Mouse (Mus musculus): Measurements from ENCODE around the gene Peak1.

The Peak1 gene

DNA sequence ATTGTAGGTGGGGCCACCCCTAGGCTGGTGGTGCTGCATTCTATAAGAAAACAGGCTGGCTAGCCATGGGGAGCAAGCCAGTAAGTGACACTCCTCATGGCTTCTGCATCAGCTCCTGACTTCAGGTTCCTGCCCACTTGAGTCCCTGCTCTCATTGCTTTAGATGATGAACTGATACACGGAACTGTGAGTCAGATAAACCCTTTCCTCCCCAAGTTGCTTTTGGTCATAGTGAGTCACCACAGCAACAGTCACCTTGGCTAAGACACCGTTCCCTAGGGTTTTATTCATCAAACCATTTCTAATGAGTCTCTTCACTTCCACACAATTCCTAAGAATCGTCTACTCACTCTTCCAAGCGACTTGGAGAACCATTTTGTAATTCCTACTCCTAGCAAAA lies 220.9 kb downstream of the Peak1 start:
- no peak for DNase-seq (ENCODE audit: low spot score)

DNA sequence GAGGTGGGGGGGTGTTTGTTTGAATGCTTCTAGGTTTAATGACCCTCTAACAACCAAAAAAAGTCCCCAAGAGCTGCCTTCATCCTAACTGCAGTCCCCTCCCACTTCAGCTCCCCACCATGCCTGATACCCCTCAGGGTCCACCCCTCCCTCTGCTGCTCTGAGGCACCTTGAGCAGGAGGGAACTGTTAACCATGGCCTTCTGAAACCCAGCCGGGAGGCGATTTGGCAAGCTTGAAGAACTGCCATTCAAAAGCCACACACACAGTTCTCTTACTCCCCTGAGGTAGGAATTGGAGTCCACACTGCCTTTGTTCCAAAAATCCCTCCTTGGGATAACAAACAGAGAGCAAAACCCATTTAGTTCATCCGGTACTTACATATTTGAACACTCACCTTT lies 222.7 kb downstream of the Peak1 start:
- DNase-seq (ENCODE audit: low spot score), result no peak

DNA sequence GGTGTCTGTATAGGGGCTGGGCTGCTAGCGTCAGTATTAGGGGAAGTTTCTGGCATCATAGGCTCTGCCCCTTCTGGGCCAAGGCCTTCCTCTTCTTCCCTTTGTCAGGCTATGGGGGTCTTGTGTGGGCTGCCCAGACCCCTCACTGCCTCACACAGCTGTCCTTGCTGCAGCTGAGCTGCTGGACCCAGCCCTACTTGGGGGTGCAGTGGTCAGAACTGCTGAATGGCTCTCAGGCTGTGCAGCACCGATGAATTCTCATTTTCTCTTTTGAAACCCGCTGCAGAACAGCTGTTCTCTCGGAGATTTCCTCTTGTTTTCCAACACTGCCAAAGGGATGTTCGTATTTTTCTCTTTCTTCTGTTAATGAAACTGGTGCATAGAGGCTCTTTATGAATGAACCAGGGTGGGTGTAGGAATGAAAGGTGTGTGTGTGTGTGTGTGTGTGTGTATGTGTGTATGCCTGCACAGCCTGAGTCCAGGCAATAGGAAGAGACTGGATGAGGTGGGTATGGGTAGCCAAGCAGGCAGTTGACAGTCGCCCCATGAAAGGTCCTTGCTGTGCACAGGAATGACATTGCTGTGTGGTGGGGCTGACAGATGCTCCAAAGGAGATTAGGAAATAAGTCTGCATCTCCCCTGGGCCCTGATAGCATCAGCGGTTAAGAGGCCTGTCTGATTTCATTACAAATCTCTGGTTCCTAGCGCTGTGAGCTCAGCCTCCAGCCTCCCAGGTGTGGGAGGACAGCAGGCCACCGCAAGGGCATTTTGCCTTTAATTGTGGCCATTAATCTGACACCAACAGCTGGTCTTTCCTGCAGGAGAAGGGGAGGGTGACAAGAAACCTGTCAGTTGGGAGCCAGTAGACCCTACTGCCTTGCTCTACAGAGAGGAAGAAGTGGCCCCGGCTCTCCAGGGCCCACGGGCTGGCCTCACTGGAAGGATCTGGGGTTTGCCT lies 226.1 kb downstream of the Peak1 start:
- no peak for DNase-seq (ENCODE audit: low spot score)

DNA sequence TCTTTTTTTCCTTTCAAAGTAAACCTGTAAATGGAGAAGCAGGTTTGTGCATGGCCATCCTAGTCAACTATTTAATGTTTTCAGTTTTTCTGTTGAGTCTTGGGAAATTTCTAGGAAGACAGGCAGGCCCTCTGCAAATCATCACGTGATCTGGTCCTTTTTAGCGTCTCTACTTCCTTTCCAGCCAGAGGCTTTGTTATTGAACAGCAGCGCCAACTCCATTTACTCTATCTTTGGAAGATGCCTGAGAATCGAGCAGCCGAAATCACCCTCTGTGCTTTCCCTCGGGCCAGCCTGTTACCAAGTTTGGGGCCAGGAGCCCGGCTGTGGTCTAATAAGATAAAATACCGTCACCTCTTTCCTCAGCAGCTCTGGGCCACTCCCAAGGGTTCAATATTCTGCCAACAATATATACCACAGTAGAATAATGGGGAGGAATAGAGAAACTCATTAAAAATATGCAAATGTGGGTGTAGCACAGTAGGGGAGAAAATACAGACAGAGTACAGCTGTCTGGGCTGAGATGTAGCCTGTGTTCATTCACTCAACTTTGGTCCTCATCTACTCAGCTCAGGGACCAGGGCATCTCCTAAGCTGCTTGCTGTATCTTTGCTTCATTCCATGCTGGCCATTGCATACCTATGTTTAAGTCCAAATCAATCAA lies 237.6 kb downstream of the Peak1 start:
- no peak for DNase-seq (ENCODE audit: low spot score)

DNA sequence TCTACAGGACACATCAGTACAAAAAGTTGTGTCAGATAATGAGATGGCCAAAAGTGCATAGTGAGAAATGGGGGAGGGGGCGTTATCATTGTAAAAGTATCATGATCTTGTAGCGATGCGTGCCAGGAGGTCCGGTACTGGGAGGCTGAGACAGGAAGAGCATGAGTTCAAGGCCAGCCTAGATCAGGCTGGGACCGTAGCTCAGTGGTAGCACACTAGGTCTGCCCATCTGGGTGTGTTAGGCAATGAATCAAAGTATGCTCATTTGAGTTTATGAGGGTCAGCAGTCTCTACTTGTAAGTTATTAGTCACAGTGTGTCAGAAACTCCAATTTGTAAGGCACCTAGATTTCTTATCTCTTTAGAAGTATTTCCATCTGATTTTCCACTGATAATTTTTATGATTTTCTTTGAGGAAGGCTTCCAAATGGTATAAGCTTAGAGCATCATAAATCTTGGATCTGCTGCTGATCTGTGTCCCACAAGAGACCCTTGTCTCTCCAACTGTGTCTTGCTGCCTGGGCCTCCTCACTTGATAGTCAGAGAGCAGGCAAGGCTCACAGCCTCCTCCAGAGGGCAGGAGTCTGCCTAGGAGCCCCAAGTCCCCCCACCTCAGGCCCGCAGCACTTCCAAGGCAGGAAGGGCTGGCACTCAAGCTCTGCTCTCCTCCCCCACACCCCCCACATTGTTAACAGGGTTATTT lies 238.3 kb downstream of the Peak1 start:
- no peak for DNase-seq (ENCODE audit: low spot score)

DNA sequence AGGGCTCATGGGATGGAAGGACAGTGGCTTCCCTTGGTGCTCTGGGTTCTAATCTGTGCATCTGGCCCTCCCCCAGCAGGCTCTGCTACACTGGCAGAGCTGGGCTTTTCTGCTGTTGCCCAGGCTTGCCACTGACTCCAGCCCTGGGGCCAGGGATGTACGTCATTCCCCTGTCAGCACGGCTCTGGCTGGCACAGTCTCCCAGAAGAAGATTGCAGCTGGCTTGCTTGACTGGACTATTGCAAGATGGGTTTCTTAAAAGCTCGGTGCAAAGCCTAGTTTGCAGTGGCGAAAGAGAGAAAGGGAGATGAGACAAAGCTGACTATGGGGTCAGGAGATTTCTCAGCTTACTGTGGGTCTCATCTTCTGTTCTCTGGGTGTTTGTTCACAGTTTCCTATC lies 240.5 kb downstream of the Peak1 start:
- DNase-seq (ENCODE audit: low spot score), result no peak

DNA sequence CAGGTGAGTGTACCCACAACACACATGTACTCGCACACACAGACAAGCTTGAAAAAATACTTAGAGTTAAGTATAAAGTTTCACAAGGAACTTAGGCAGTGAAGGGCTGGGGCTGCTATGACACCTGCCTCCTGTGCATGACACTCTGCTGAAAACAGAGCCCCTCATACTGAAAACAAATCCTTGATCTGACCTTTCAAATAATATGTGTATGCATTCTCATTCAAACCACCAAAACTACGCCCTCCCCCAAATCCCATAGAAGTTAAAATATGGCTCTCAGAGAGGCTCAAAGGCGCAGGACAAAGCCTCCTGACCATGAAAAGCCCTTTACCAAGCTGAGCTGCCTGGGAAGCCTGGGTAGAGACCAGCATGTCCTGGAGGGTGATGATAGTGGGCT lies 242.6 kb downstream of the Peak1 start:
- DNase-seq (ENCODE audit: low spot score), result no peak

DNA sequence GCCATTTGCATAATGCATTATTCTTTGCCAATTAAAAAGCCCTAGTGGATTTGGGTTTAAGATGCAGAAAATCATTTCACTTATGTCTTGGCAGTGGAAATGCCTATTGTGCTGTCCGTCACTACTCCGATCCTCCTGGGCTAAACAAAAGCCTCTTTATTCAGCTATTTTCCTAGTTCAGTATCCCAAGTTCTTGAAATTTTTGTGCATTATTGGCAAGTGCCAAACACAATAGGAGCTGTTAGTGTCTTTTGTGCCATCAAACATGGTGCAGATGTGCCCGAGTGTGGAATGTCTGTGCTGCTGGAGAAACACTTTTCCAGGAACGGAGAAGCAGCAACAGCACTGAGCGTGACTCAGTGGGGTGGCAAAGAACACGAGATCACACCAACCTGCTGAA lies 250.2 kb downstream of the Peak1 start:
- no peak for DNase-seq (ENCODE audit: low spot score)

DNA sequence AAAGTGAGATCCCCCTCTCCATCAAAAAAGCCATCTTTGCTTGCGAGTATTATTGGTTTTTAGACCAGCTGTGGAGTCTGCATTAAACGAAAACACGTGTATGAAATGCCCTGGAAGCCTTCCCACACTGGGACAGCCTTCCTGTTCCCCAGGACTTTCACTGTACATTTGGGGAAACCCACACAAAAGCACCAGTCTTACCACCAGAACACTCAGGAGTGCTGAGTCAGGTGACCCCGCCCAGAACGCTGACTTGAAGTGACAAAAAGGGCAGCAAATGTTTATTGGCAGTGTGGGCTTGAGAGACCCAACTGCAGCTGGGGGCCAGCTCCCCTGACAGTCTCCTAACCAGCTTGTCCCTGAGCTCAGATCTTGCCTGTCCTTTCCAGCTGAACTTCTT lies 251.7 kb downstream of the Peak1 start:
- no peak for DNase-seq (ENCODE audit: low spot score)

DNA sequence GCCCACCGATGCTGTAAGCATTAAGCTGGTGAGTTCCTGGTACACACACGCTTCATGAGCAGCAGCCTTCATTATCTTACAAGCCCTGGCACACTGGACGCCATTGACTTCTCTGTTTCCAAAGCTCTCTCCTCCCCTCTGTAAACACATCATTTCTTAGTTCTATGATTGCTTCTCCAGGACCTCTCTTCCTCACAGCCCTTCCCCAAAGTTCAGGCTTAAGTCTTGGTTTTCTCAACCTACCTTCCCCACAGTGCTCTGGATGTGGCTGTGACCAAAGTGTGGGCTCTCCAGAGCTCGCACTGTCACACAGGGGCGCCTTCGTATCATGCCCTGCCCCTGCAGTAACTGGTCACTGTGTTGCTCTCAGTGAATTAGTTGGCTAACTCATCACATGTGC lies 252.5 kb downstream of the Peak1 start, which contains the start of gene Tspan3:
Gene Tspan3 (minus strand): TSS at position 101 of the 400 bp plus-strand sequence.
- DNase-seq (ENCODE audit: low spot score), result no peak

DNA sequence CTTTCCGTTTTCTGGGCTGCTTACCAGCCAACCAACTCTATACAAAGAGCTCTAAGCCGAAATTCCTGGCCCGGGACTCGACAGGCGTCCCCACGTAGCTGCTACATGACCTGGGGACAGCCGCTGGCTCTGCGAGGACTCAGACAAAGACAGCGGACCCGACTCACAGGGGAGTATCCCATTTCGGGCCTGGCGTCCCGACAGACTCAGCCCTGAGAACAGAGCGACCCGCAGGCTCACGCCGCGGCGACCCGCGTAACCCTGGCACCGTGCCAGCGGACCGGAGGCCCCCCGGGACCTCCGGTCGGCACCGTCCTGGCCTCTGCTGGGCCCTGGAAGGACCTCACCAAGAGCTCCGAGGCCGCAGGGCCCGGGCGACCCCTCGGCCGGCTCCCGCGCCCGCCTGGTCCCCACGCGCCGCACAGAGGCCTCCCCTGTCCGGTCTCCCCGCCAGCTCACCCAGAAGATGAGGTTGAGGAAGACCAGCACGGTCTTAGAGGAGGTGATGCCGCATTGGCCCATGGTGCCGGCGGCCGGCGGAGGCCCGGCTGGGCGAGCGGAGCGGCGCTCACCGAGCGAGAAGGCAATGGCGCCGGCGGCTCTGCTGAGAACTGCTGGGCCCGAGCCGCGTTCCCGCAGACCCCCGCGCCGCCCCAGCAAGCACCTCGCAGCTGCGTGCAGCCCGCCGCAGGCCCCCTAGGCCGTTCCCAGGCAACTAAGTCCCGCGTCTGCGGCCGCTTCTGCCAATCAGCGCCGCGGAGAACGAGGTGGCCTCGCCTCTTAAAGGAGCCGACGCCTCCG lies 257.3 kb downstream of the Peak1 start:
- peak; percentile 83 for DNase-seq (ENCODE audit: low spot score)

DNA sequence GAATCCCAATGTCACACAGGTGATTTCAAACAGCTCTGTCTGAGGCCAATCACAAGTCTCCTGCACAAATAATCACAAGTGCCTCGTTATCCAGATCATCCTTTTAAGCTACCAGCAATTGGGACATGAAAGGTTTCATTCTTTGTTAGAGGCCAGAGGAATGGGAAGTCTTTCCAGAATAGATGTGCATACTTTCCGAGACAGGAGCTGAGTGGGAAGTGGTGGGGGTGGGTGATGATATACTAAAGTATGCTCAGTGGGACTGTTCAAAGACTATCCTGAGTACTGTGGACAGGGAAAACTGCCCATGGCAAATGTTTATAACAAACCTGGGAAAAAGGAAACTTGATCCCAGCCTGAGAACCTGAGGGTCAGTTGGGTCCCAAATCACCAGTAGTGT lies 258.4 kb downstream of the Peak1 start:
- DNase-seq (ENCODE audit: low spot score), result no peak

DNA sequence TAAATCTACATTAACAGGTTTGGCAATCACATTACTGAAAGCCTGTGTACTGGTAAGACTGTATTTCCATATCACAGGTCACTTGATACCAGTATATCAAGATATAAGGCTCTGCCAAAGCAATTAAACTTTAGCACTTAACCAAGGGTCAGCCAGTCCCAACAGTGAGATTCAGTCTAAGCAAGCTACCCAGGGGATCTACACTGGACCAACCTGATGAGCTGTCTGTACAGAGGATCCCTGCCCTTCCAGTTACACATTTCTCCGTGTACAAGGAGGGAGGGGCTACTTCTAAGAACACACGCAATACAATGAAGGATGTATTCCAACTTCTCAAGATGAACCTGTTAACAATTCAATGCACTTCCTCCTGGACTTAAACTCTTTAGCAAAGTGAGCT lies 259.8 kb downstream of the Peak1 start:
- no peak for DNase-seq (ENCODE audit: low spot score)

DNA sequence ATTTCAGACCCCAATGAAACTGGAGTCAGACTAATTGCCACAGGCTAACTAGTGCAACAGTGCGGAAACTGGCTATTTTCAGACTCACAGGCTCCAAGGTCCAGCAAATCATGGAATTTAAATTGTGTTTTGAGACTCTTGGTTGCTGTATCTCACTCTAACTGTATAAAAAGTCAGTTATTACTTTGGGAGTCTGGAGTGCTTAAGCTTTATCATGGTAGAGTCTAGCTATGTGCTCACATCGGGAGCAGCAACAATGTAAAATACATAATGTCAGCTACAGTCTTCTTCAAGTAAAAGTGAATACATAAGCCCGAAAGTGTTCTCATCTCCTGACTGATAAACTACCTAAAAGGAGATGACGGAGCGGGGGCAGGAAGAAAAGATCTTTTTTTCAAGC lies 263.3 kb downstream of the Peak1 start:
- DNase-seq (ENCODE audit: low spot score), result no peak

DNA sequence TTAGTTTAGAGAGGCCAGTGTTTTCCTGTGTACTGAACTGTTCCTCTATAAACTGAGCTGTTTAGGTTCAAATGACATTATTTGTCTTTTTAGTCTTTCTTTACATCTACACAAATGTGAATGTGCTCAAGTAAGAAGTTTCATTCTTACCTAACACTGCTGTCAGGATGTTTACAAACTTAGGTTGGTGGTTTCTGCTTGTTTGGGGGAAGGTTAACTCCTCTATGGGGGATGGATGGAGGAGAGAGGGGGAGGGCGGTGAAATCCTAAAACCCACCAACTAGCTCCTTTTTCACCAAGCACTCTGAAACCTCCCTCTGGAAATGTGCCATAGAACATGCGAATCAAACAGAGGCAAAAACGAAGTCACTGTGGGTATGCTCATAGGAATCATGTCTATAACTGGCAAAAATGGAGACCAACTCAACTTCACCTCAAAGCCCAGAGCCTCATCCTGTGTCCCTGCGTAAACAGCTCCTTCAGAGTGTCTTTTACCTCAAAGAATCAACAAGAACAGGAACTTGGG lies 265.3 kb downstream of the Peak1 start:
- DNase-seq (ENCODE audit: low spot score), result no peak

DNA sequence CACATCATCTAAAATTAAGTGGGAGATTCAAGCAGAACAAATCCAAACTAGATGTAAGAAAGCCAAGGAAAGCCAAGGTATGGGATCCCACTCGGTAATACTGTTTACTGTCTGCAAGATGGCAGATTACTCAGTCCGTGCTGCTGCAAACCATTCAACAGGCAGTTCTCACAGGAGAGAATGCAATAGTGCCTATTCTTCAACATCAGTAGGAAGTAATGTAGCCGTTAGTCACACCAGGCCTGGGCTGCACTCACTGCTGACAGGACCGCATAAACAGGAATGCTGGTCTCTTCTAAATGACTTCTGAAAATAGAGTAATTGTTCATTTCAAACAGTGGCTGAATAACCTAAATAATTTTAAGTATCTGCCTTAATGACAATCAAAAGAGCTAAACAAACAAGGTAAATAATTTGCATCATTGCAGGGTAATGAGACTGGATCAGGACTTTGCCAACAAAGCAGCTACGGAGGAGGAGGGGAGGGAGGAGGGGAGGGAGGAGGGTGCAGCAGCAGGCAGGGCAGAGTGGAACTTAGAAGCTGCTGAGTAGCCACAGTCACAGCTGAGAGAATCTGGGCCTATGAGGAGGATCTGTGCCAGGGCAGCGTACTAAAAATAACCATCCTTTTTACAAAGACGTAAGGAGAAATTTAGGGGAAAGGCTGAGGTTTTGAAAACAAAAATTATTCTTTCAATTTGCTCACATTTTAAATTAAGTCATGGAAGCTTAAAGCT lies 266.0 kb downstream of the Peak1 start:
- no peak for DNase-seq (ENCODE audit: low spot score)

All from ovary, adult 18-20 months (tissue).